In the genomic region with DNA sequence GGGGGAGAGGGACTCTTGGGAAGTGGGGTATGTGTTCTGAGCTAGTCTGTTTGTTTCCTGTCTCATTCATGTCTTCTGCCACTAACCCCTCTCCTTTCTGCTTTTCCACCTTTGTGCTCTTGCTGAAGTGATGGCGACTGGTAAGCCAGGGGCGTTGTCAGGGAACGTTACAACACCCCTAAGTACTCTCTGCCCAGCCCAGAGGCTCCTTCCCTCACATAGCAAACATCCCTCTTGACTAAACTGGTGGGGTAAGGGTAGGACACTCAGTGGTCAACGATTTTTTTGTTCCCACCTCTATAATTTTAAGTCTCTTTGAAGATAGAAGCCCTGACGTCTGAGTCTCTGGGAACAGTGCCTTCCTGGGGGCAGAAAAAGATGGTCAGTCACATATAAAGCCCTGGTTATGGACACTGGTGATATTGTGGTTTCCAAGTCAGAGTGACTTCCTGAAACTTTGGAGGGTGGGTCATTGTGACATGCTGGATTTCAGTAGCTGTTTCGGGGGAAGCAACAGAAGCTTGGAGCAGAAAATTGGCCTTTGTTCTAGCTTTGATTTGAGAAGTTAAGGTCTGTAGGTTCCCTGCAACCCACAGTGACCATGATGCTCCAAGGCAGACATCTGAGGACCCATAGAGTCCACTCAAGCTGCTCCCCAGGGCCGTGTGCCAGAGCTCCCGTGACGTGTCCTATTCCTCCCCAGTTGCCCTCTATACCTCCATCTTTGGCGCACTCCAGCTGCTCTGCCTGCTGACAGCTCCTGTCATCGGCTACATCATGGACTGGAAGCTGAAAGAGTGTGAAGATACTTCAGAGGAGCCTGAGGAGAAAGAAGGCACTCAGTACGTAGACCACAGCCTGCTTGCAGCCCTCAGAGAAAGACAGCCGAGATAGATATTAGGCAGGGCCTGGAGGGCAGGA, we compare ENCODE assay signal across 10 mouse cellular contexts. TPM values are rescaled to one million over a fixed set of nuclear protein-coding genes. Genes with fewer than 3 reads are reported as not detected.
DNase-seq lines count a peak whose midpoint lies in the region; ATAC-seq and TF ChIP-seq lines count a peak whose summit lies in the region.
"Had no signal": no experiment of that assay in that cellular context is flagged by ENCODE, and none has a peak within 500 bp of the region (broad histone marks: within the 10 kb centered on the region; RNA-seq: fewer than 3 reads in every experiment).

No protein-coding gene starts in this region.

- TF ChIP-seq CTCF in liver, postnatal 0 days (IDR thresholded peaks at IDR 0.05; ENCODE audit: low read depth) = no peak

- WGBS in liver, postnatal 0 days (ENCODE audit: insufficient replicate concordance) = 70% methylated on average over 13 of the region's 13 CpGs
- WGBS in liver, embryonic 11.5 days = 76% methylated on average over 13 of the region's 13 CpGs
- 77% methylated on average over 13 of the region's 13 CpGs for WGBS in intestine, embryonic 15.5 days
- 71% methylated on average over 13 of the region's 13 CpGs for WGBS in stomach, embryonic 16.5 days

- 0 out of 2 replicates have a peak overlapping the region, but pooled peaks have one; percentile 4 for H3K27ac ChIP-seq in liver, postnatal 0 days (ENCODE audit: low read depth)
- no peak overlapping the region; the same call in 1 of the 2 replicates for H3K27ac ChIP-seq in liver, embryonic 11.5 days (ENCODE audit: low read depth, low read length)
- H3K27ac ChIP-seq in intestine, embryonic 15.5 days = peak overlapping the region; percentile 51; the same call in 1 of the 2 replicates
- no peak overlapping the region; the same call in 1 of the 2 replicates for H3K27ac ChIP-seq in stomach, embryonic 16.5 days (ENCODE audit: low read length)

- no peaks in the 10 kb centered on the region for H3K9me3 ChIP-seq in liver, postnatal 0 days (ENCODE audit: low read length)
- H3K9me3 ChIP-seq in liver, embryonic 11.5 days (ENCODE audit: control insufficient read depth, low read length) = no peaks in the 10 kb centered on the region
- no peaks in the 10 kb centered on the region for H3K9me3 ChIP-seq in intestine, embryonic 15.5 days
- no peaks in the 10 kb centered on the region for H3K9me3 ChIP-seq in stomach, embryonic 16.5 days (replicated peaks; ENCODE audit: control insufficient read depth, low read length)

- no peak for DNase-seq in liver, postnatal 0 days
- DNase-seq in liver, embryonic 11.5 days (ENCODE audit: low spot score) = no peak
- peak; percentile 65 to 73 for DNase-seq in cerebellum, postnatal 25 days
- no peak for DNase-seq in layer of hippocampus, postnatal 14 days (ENCODE audit: low spot score in 2 of 2)
- no peak for DNase-seq in adrenal gland, postnatal 4 days (ENCODE audit: low spot score in 2 of 2)
- DNase-seq: kidney, adult 9 months had no signal

- ATAC-seq in liver, postnatal 0 days = no peak
- no peak for ATAC-seq in liver, embryonic 11.5 days (replicated peaks; ENCODE audit: low FRiP score)
- ATAC-seq in intestine, embryonic 15.5 days = no peak
- ATAC-seq in stomach, embryonic 16.5 days (ENCODE audit: insufficient read depth, low FRiP score) = no peak

- no peak for TF ChIP-seq EP300 in liver, postnatal 0 days (IDR thresholded peaks at IDR 0.05; ENCODE audit: low read depth)

- no peak overlapping the region for H3K4me3 ChIP-seq in liver, postnatal 0 days (ENCODE audit: low read depth, low read length)
- no peak overlapping the region for H3K4me3 ChIP-seq in liver, embryonic 11.5 days (ENCODE audit: low read depth, low read length)
- H3K4me3 ChIP-seq in intestine, embryonic 15.5 days (replicated peaks) = no peak overlapping the region
- no peak overlapping the region for H3K4me3 ChIP-seq in stomach, embryonic 16.5 days (replicated peaks; ENCODE audit: low read length)
- H3K4me3 ChIP-seq: erythroblast, embryonic 14.5 days had no signal

- no peak overlapping the region for H3K9ac ChIP-seq in liver, postnatal 0 days (replicated peaks)
- H3K9ac ChIP-seq in liver, embryonic 11.5 days (ENCODE audit: low read depth, low read length) = no peak overlapping the region
- no peak overlapping the region for H3K9ac ChIP-seq in intestine, embryonic 15.5 days
- H3K9ac ChIP-seq in stomach, embryonic 16.5 days (ENCODE audit: low read length) = peak overlapping the region; percentile 28; the same call in 1 of the 2 replicates

- H3K4me1 ChIP-seq in liver, postnatal 0 days (ENCODE audit: insufficient read depth) = peaks cover 18% of the 10 kb centered on the region
- peaks cover 23% of the 10 kb centered on the region for H3K4me1 ChIP-seq in liver, embryonic 11.5 days (replicated peaks; ENCODE audit: control insufficient read depth, insufficient read depth, low read length)
- H3K4me1 ChIP-seq in intestine, embryonic 15.5 days (replicated peaks) = peaks cover 45% of the 10 kb centered on the region
- peaks cover 11% of the 10 kb centered on the region for H3K4me1 ChIP-seq in stomach, embryonic 16.5 days (ENCODE audit: control insufficient read depth, insufficient read depth, low read length)

- H3K4me2 ChIP-seq in liver, postnatal 0 days (ENCODE audit: low read depth, low read length) = no peak overlapping the region
- H3K4me2 ChIP-seq in liver, embryonic 11.5 days = no peak overlapping the region
- H3K4me2 ChIP-seq in intestine, embryonic 15.5 days (replicated peaks) = no peak overlapping the region
- no peak overlapping the region for H3K4me2 ChIP-seq in stomach, embryonic 16.5 days (ENCODE audit: low read depth, low read length)

- H3K27me3 ChIP-seq in liver, postnatal 0 days (ENCODE audit: insufficient read depth, low read length) = no peaks in the 10 kb centered on the region
- no peaks in the 10 kb centered on the region for H3K27me3 ChIP-seq in liver, embryonic 11.5 days (replicated peaks; ENCODE audit: control insufficient read depth, insufficient read depth, low read length)
- H3K27me3 ChIP-seq in intestine, embryonic 15.5 days (replicated peaks) = no peaks in the 10 kb centered on the region
- H3K27me3 ChIP-seq in stomach, embryonic 16.5 days (ENCODE audit: control insufficient read depth, insufficient read depth, low read length) = no peaks in the 10 kb centered on the region

- H3K36me3 ChIP-seq in liver, postnatal 0 days (replicated peaks; ENCODE audit: insufficient read depth, low read length) = 0 out of 2 replicates have a peak, but pooled peaks cover 10% of the 10 kb centered on the region
- H3K36me3 ChIP-seq in liver, embryonic 11.5 days (ENCODE audit: control insufficient read depth, insufficient read depth, low read length) = no peaks in the 10 kb centered on the region
- H3K36me3 ChIP-seq in intestine, embryonic 15.5 days = no peaks in the 10 kb centered on the region
- no peaks in the 10 kb centered on the region for H3K36me3 ChIP-seq in stomach, embryonic 16.5 days (ENCODE audit: control insufficient read depth, insufficient read depth, low read length)

RNA-seq across cellular contexts. Expression of a gene that starts 21.4 kb away (rescaled TPM):
- polyA plus RNA-seq in liver, postnatal 0 days (2015; fragmentation: Nextera tagmentation; extraction: Ambion mirVana) = 30.1 and 36.7 TPM in 2 replicates
- polyA plus RNA-seq in liver, embryonic 11.5 days (2014; fragmentation: Nextera tagmentation; extraction: Ambion mirVana) = 63.2 and 65.1 TPM in 2 replicates
- 92.3 and 102 TPM in 2 replicates for polyA plus RNA-seq in intestine, embryonic 15.5 days (2015; fragmentation: Nextera tagmentation; extraction: Ambion mirVana)
- 59.1 and 63.1 TPM in 2 replicates for polyA plus RNA-seq in stomach, embryonic 16.5 days (2015; fragmentation: Nextera tagmentation; extraction: Ambion mirVana)
- 100 to 1,000 TPM; 312 to 321 TPM for total RNA-seq in layer of hippocampus, postnatal 14 days (2021)
- total RNA-seq in adrenal gland, postnatal 4 days (2021) = 100 to 1,000 TPM; 120 to 135 TPM

RNA-seq across cellular contexts. Expression of a gene that starts 35.0 kb away (rescaled TPM):
- polyA plus RNA-seq in liver, postnatal 0 days (2015; fragmentation: Nextera tagmentation; extraction: Ambion mirVana) = 5.9 and 7.2 TPM in 2 replicates
- polyA plus RNA-seq in liver, embryonic 11.5 days (2014; fragmentation: Nextera tagmentation; extraction: Ambion mirVana) = 5.5 and 7.8 TPM in 2 replicates
- 11.7 and 12.9 TPM in 2 replicates for polyA plus RNA-seq in intestine, embryonic 15.5 days (2015; fragmentation: Nextera tagmentation; extraction: Ambion mirVana)
- polyA plus RNA-seq in stomach, embryonic 16.5 days (2015; fragmentation: Nextera tagmentation; extraction: Ambion mirVana) = 4.1 and 5.0 TPM in 2 replicates
- total RNA-seq in layer of hippocampus, postnatal 14 days (2021) = 10 to 100 TPM; 40.5 to 44.7 TPM
- 10 to 100 TPM; 24.2 to 33.0 TPM for total RNA-seq in adrenal gland, postnatal 4 days (2021)

RNA-seq across cellular contexts. Expression of a gene that starts 53.2 kb away (rescaled TPM):
- polyA plus RNA-seq in liver, postnatal 0 days (2015; fragmentation: Nextera tagmentation; extraction: Ambion mirVana) = 3.1 TPM in 2 replicates
- polyA plus RNA-seq in liver, embryonic 11.5 days (2014; fragmentation: Nextera tagmentation; extraction: Ambion mirVana) = 7.0 and 7.8 TPM in 2 replicates
- polyA plus RNA-seq in intestine, embryonic 15.5 days (2015; fragmentation: Nextera tagmentation; extraction: Ambion mirVana) = 5.7 TPM in 2 replicates
- 6.2 and 6.7 TPM in 2 replicates for polyA plus RNA-seq in stomach, embryonic 16.5 days (2015; fragmentation: Nextera tagmentation; extraction: Ambion mirVana)
- total RNA-seq in layer of hippocampus, postnatal 14 days (2021) = 1 to 10 TPM; 2.9 to 3.3 TPM
- 10 to 100 TPM; 13.8 to 14.4 TPM for total RNA-seq in adrenal gland, postnatal 4 days (2021)
- total RNA-seq: megakaryocyte-erythroid progenitor cell, adult 5-6 weeks had no signal

RNA-seq across cellular contexts. Expression of a gene that starts 56.6 kb away (rescaled TPM):
- 13.2 and 13.4 TPM in 2 replicates for polyA plus RNA-seq in liver, postnatal 0 days (2015; fragmentation: Nextera tagmentation; extraction: Ambion mirVana)
- polyA plus RNA-seq in liver, embryonic 11.5 days (2014; fragmentation: Nextera tagmentation; extraction: Ambion mirVana) = 1.2 and 1.5 TPM in 2 replicates
- polyA plus RNA-seq in intestine, embryonic 15.5 days (2015; fragmentation: Nextera tagmentation; extraction: Ambion mirVana) = 1.6 and 2.3 TPM in 2 replicates
- 1.4 and 1.7 TPM in 2 replicates for polyA plus RNA-seq in stomach, embryonic 16.5 days (2015; fragmentation: Nextera tagmentation; extraction: Ambion mirVana)
- 1 to 10 TPM; 3.7 to 5.0 TPM for total RNA-seq in layer of hippocampus, postnatal 14 days (2021)
- total RNA-seq in adrenal gland, postnatal 4 days (2021) = 1 to 10 TPM; 7.7 to 8.5 TPM

Comparison
In these comparisons a context has a peak if more than half of its experiments do, and no peak if none do; other contexts are left out.
1. H3K27ac ChIP-seq: peak in liver, postnatal 0 days (single experiment) and intestine, embryonic 15.5 days (single experiment); none in liver, embryonic 11.5 days (single experiment) and stomach, embryonic 16.5 days (single experiment).
2. DNase-seq: peak in cerebellum, postnatal 25 days (2 of 2); none in liver, postnatal 0 days (single experiment), liver, embryonic 11.5 days (single experiment), layer of hippocampus, postnatal 14 days (0 of 2) and adrenal gland, postnatal 4 days (0 of 2).